Mouse (Mus musculus) ES-Bruce4 (cell line): Measurements from ENCODE around the gene Pgam1. TPM values are rescaled to one million over a fixed set of nuclear protein-coding genes. Genes with fewer than 3 reads are reported as not detected.
A peak's percentile ranks its signal among the peaks of the same experiment; 100 is the strongest.

Experiments used
- H3K27ac ChIP-seq: 2 replicates; pipeline ENCODE4 v1.5.1; 2012; ENCODE audit warnings: low read length, inconsistent platforms; ENCODE audit not compliant: insufficient read depth
- H3K27me3 ChIP-seq: 2 replicates; pipeline ENCODE4 v1.6.1; 2012; ENCODE audit warnings: mild to moderate bottlenecking, low read length, inconsistent platforms; ENCODE audit not compliant: control insufficient read depth, poor library complexity, insufficient read depth, severe bottlenecking
- H3K36me3 ChIP-seq: 2 replicates; pipeline ENCODE4 v1.6.1; 2012; ENCODE audit warnings: inconsistent platforms, mild to moderate bottlenecking, low read length, moderate library complexity; ENCODE audit not compliant: control insufficient read depth, poor library complexity, insufficient read depth, severe bottlenecking
- H3K4me1 ChIP-seq: one replicate; pipeline ENCODE4 v1.8.1; 2011; ENCODE audit warnings: low read length; ENCODE audit not compliant: control insufficient read depth, insufficient read depth
- H3K4me3 ChIP-seq: 2 replicates; pipeline ENCODE4 v1.5.1; 2011; ENCODE audit warnings: low read depth, mild to moderate bottlenecking, low read length
- H3K9ac ChIP-seq: 2 replicates; pipeline ENCODE4 v1.6.1; 2012; ENCODE audit warnings: low read depth, mild to moderate bottlenecking, inconsistent platforms; ENCODE audit not compliant: poor library complexity, severe bottlenecking
- H3K9me3 ChIP-seq: replicated peaks from 2 replicates; pipeline ENCODE4 v1.6.1; 2012; ENCODE audit warnings: mild to moderate bottlenecking, low read length, inconsistent platforms; ENCODE audit not compliant: control insufficient read depth, poor library complexity, insufficient read depth, severe bottlenecking
- CTCF ChIP-seq: IDR thresholded peaks from one replicate; pipeline ENCODE4 v1.8.1; 2011; ENCODE audit warnings: low read depth, low read length
- EP300 ChIP-seq: IDR thresholded peaks from 2 replicates; pipeline ENCODE4 v1.6.1; 2011; ENCODE audit warnings: low read depth, low read length; ENCODE audit not compliant: insufficient read depth
- POLR2A ChIP-seq: IDR thresholded peaks from one replicate; pipeline ENCODE4 v1.8.1; 2011; ENCODE audit warnings: low read length; ENCODE audit not compliant: insufficient read depth
- polyA plus RNA-seq: library from polyadenylated mRNA; stranded (reverse); fragments of >200 nt; gene quantifications from 2 replicates; pipeline ENCODE4 v1.2.4, GENCODE M21; 2011; ENCODE audit warnings: low read depth; ENCODE audit not compliant: missing spikeins, insufficient read depth, insufficient read length

Pgam1 gene
- polyA plus RNA-seq, 1 experiment, result 681 TPM

GRCm38 (mm10) chr19:41898860-41899259 is 12.9 kb upstream of the Pgam1 start:
- H3K27me3 ChIP-seq, result no peaks in the 10 kb centered on the region
- TF ChIP-seq CTCF (peak; percentile 0), EP300 (no peak)
- H3K9me3 ChIP-seq, result no peaks in the 10 kb centered on the region
- no peak overlapping the region for H3K27ac ChIP-seq
- no peaks in the 10 kb centered on the region for H3K36me3 ChIP-seq
- H3K4me1 ChIP-seq, result no peaks in the 10 kb centered on the region
- no peak overlapping the region for H3K9ac ChIP-seq
- no peak overlapping the region for H3K4me3 ChIP-seq

- TF ChIP-seq EP300, result no peak
- TF ChIP-seq POLR2A, result no peak
- TF ChIP-seq CTCF, result no peak
- Histone ChIP-seq H3K36me3 (no peaks in the 10 kb centered on the region), H3K27me3 (no peaks in the 10 kb centered on the region), H3K9me3 (no peaks in the 10 kb centered on the region), H3K4me3 (no peak overlapping the region), H3K4me1 (no peaks in the 10 kb centered on the region), H3K9ac (no peak overlapping the region), H3K27ac (no peak overlapping the region)
Observed at GRCm38 (mm10) chr19:41900495-41901090, 11.1 kb upstream of the Pgam1 start.

- TF ChIP-seq CTCF, result no peak
- TF ChIP-seq EP300, result no peak
- TF ChIP-seq POLR2A, result no peak
- H3K27ac ChIP-seq, result no peak overlapping the region
- no peaks in the 10 kb centered on the region for H3K27me3 ChIP-seq
- H3K36me3 ChIP-seq, result no peaks in the 10 kb centered on the region
- no peaks in the 10 kb centered on the region for H3K4me1 ChIP-seq
- no peak overlapping the region for H3K4me3 ChIP-seq
- H3K9ac ChIP-seq, result no peak overlapping the region
- no peaks in the 10 kb centered on the region for H3K9me3 ChIP-seq
Observed at GRCm38 (mm10) chr19:41901696-41902095, 10.0 kb upstream of the Pgam1 start.

GRCm38 (mm10) chr19:41902848-41903593 is 8.7 kb upstream of the Pgam1 start:
- no peak overlapping the region for H3K4me3 ChIP-seq
- TF ChIP-seq POLR2A (no peak), EP300 (no peak)
- no peaks in the 10 kb centered on the region for H3K4me1 ChIP-seq
- no peaks in the 10 kb centered on the region for H3K27me3 ChIP-seq
- H3K27ac ChIP-seq, result no peak overlapping the region
- no peaks in the 10 kb centered on the region for H3K36me3 ChIP-seq
- no peaks in the 10 kb centered on the region for H3K9me3 ChIP-seq
- H3K9ac ChIP-seq, result no peak overlapping the region

- no peaks in the 10 kb centered on the region for H3K4me1 ChIP-seq
- H3K9ac ChIP-seq, result no peak overlapping the region
- H3K27ac ChIP-seq, result no peak overlapping the region
- H3K9me3 ChIP-seq, result no peaks in the 10 kb centered on the region
- TF ChIP-seq CTCF, result no peak
- no peak for TF ChIP-seq POLR2A
- no peak for TF ChIP-seq EP300
- H3K27me3 ChIP-seq, result no peaks in the 10 kb centered on the region
- H3K4me3 ChIP-seq, result no peak overlapping the region
- H3K36me3 ChIP-seq, result no peaks in the 10 kb centered on the region
Observed at GRCm38 (mm10) chr19:41905246-41905645, 6.5 kb upstream of the Pgam1 start.

- Histone ChIP-seq H3K9me3 (no peaks in the 10 kb centered on the region), H3K27ac (no peak overlapping the region), H3K9ac (no peak overlapping the region), H3K4me3 (no peak overlapping the region), H3K36me3 (no peaks in the 10 kb centered on the region), H3K27me3 (no peaks in the 10 kb centered on the region), H3K4me1 (no peaks in the 10 kb centered on the region)
- TF ChIP-seq POLR2A, result no peak
- no peak for TF ChIP-seq EP300
- TF ChIP-seq CTCF, result no peak
Observed at GRCm38 (mm10) chr19:41906311-41907078, 5.2 kb upstream of the Pgam1 start.
